Mouse (Mus musculus) liver, postnatal 0 days (tissue): Measurements from ENCODE around the gene Znrf4. TPM values are rescaled to one million over a fixed set of nuclear protein-coding genes. Genes with fewer than 3 reads are reported as not detected.

Experiments used
- ATAC-seq: fragments of 200-750 bp; cut with Nextera tagmentation; 2 replicates; pipeline ENCODE4 v1.8.0; 2017; ENCODE audit warnings: mild to moderate bottlenecking, moderate library complexity
- DNase-seq: peaks from one replicate; pipeline ENCODE4 v3.0.0-alpha.2; 2016
- H3K27ac ChIP-seq: fragments of 300-500 bp; sonication (generic); 2 replicates; pipeline ENCODE4 v1.5.1; 2014; ENCODE audit warnings: antibody characterized with exemption, moderate library complexity, mild to moderate bottlenecking, low read depth
- H3K27me3 ChIP-seq: fragments of 300-500 bp; sonication (generic); 2 replicates; pipeline ENCODE4 v1.6.1; 2014; ENCODE audit warnings: low read length, control low read depth, mixed read lengths; ENCODE audit not compliant: insufficient read depth
- H3K36me3 ChIP-seq: fragments of 300-500 bp; sonication (generic); replicated peaks from 2 replicates; pipeline ENCODE4 v1.6.1; 2014; ENCODE audit warnings: mild to moderate bottlenecking, control low read depth, low read length, moderate library complexity, mixed read lengths; ENCODE audit not compliant: insufficient read depth
- H3K4me1 ChIP-seq: fragments of 300-500 bp; sonication (generic); 2 replicates; pipeline ENCODE4 v1.6.1; 2014; ENCODE audit warnings: antibody characterized with exemption, mild to moderate bottlenecking, control low read depth; ENCODE audit not compliant: insufficient read depth
- H3K4me2 ChIP-seq: fragments of 300-500 bp; sonication (generic); 2 replicates; pipeline ENCODE4 v1.6.1; 2014; ENCODE audit warnings: low read depth, mild to moderate bottlenecking, low read length, moderate library complexity, mixed read lengths
- H3K4me3 ChIP-seq: fragments of 300-500 bp; sonication (generic); 2 replicates; pipeline ENCODE4 v1.5.1; 2014; ENCODE audit warnings: low read depth, low read length
- H3K9ac ChIP-seq: fragments of 300-500 bp; sonication (generic); replicated peaks from 2 replicates; pipeline ENCODE4 v1.6.1; 2014; ENCODE audit warnings: mild to moderate bottlenecking, moderate library complexity
- H3K9me3 ChIP-seq: fragments of 300-500 bp; sonication (generic); 2 replicates; pipeline ENCODE4 v1.6.1; 2016; ENCODE audit warnings: mild to moderate bottlenecking, control low read depth, low read length, mixed read lengths
- CTCF ChIP-seq: sonication (generic); IDR thresholded peaks from 2 replicates; pipeline ENCODE4 v1.5.1; 2016; ENCODE audit warnings: antibody characterized with exemption, low read depth
- EP300 ChIP-seq: IDR thresholded peaks from 2 replicates; pipeline ENCODE4 v1.6.1; 2016; ENCODE audit warnings: antibody characterized with exemption, low read depth, mild to moderate bottlenecking
- WGBS: fragments of 180-500 bp; shearing (Covaris S2); extraction: QIAGEN DNeasy Blood & Tissue Kit; methylation state at CpG from one replicate; pipeline ENCODE4 v1.1.7; 2014; ENCODE audit not compliant: insufficient replicate concordance; 5-methylcytosine and 5-hydroxymethylcytosine counted together
- polyA plus RNA-seq: library from polyadenylated mRNA; unstranded; fragments of >200 nt; fragmentation: Nextera tagmentation; extraction: Ambion mirVana; gene quantifications from 2 replicates; pipeline ENCODE4 v1.2.1, GENCODE M21; 2015

Gene Znrf4
- polyA plus RNA-seq, 1 experiment from 2014 or later: not detected

GRCm38 (mm10) chr17:56461771-56462743 is 50.2 kb downstream of the Znrf4 start:
- under 1% methylated on average over 76 of the region's 77 CpGs for WGBS
- H3K27ac ChIP-seq: peak overlapping the region; percentile 66
- H3K36me3 ChIP-seq: no peaks in the 10 kb centered on the region
- TF ChIP-seq CTCF: no peak
- no peak for TF ChIP-seq EP300
- ATAC-seq (peak; percentile 91), DNase-seq (peak; percentile 96)
- H3K4me3 ChIP-seq: peak overlapping the region; percentile 69
- H3K4me2 ChIP-seq: peak overlapping the region; percentile 95
- H3K9me3 ChIP-seq: no peaks in the 10 kb centered on the region
- no peaks in the 10 kb centered on the region for H3K27me3 ChIP-seq
- H3K9ac ChIP-seq: peak overlapping the region; percentile 71
- peaks cover 23% of the 10 kb centered on the region for H3K4me1 ChIP-seq

Other genes with a start within 250 kb of the Znrf4 start
- 2.6 and 3.1 TPM in 2 replicates for gene Ticam1, start 235.6 kb downstream of the Znrf4 start, polyA plus RNA-seq
- 25.8 and 26.8 TPM in 2 replicates for gene Plin3, start 219.6 kb downstream of the Znrf4 start, polyA plus RNA-seq
- gene Arrdc5, start 212.1 kb downstream of the Znrf4 start, polyA plus RNA-seq: not detected in 2 replicates
- gene Uhrf1, start 209.1 kb downstream of the Znrf4 start, polyA plus RNA-seq: 37.8 and 43.5 TPM in 2 replicates
- 5.0 and 5.8 TPM in 2 replicates for gene Kdm4b, start 186.4 kb downstream of the Znrf4 start, polyA plus RNA-seq
- gene Ptprs, start 35.9 kb downstream of the Znrf4 start, polyA plus RNA-seq: 3.4 TPM in 2 replicates
- 0.08 TPM in 2 replicates for gene Gm20219, start 42.0 kb upstream of the Znrf4 start, polyA plus RNA-seq
- gene Safb2, start 72.2 kb upstream of the Znrf4 start, polyA plus RNA-seq: 19.7 and 23.1 TPM in 2 replicates
- gene Safb, start 72.4 kb upstream of the Znrf4 start, polyA plus RNA-seq: 27.0 and 28.4 TPM in 2 replicates
- 259 and 260 TPM in 2 replicates for gene 2410015M20Rik, start 97.3 kb upstream of the Znrf4 start, polyA plus RNA-seq
- 1,436 and 1,479 TPM in 2 replicates for gene Rpl36, start 101.0 kb upstream of the Znrf4 start, polyA plus RNA-seq
- gene Lonp1, start 114.5 kb upstream of the Znrf4 start, polyA plus RNA-seq: 29.8 and 31.9 TPM in 2 replicates
- gene Catsperd, start 115.7 kb upstream of the Znrf4 start, polyA plus RNA-seq: 0.33 and 0.60 TPM in 2 replicates
- 19.6 and 21.8 TPM in 2 replicates for gene Ranbp3, start 160.9 kb upstream of the Znrf4 start, polyA plus RNA-seq
- 281 and 298 TPM in 2 replicates for gene Ndufa11, start 205.3 kb upstream of the Znrf4 start, polyA plus RNA-seq
- 3.3 and 4.1 TPM in 2 replicates for gene Vmac, start 205.6 kb upstream of the Znrf4 start, polyA plus RNA-seq
- gene Nrtn, start 245.1 kb upstream of the Znrf4 start, polyA plus RNA-seq: 1.2 and 2.2 TPM in 2 replicates